Mouse (Mus musculus): Measurements from ENCODE around the gene Rragd. TPM values are rescaled to one million over a fixed set of nuclear protein-coding genes. Genes with fewer than 3 reads are reported as not detected.
A peak's percentile ranks its signal among the peaks of the same experiment; 100 is the strongest.
"Not testable (repeated sequence)": the region's sequence is repeated elsewhere in the genome, so short reads cannot be mapped to it uniquely, and the experiment has no call there.

The Rragd gene
- total RNA-seq, 2 experiments from 2014 or later = 9.0 to 10.7 TPM

DNA sequence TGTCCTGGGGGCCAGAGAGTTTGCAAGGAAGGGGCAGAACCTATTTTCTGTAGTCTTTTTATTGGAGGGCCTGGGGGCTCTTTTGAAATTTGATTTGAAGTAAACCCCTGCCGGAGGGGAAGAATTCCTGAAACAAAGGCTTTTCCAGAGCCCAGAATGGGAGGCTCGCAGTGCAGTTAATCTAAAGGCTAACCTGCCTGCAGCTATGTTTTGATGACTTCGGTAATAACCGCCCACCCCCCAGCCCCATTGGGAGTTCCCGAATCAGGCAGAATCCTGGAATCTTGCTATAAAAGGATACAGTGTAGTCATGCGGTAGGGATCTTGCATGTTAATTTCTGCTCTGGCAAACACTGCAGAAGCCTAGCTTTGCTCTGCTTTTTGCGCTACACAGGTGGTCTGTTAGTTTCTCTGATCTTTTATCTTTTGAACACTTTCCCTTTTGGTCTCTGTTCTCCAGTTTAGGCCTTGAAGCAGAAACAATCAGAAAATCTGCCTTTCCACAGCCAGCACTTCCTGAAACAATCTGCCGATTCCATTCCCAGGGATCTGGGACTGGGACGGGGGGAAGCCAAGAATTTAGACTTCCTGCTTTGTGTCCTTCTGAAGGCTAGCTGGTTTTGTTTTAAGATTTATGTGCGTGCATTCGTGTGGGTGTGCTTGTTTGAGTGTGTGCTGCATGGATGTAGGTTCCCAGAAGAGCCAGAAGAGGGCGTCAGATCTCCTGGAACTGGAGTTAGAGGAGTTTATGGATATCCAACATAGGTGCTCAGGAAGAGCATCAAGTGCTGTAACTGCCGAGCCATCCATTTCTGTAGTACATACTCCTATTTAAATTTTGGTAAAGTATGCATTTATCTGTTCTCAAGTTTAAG lies 2.2 kb downstream of the Rragd start:
- no peak for DNase-seq (ENCODE audit: low spot score in 2 of 2)

DNA sequence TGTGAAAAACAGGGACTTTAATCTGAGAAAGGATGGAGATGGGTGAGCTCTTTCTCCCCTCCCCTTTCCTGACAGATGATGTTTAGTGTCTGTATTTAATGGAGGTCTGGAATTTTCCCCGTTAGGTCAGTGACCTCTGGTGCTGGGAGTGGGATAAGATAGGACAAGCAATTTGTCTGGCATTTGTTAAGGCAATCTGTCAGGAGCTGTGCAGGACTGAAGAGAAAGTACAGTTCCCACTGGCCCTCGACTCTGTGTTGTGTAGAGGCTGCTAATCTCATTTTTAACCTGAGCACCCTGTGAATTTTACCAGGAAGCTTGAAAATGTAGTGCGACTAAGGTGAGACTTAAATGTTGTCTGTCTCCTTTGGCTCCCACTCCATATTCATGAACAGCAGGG lies 2.8 kb downstream of the Rragd start:
- DNase-seq (ENCODE audit: low spot score in 2 of 2) = no peak

DNA sequence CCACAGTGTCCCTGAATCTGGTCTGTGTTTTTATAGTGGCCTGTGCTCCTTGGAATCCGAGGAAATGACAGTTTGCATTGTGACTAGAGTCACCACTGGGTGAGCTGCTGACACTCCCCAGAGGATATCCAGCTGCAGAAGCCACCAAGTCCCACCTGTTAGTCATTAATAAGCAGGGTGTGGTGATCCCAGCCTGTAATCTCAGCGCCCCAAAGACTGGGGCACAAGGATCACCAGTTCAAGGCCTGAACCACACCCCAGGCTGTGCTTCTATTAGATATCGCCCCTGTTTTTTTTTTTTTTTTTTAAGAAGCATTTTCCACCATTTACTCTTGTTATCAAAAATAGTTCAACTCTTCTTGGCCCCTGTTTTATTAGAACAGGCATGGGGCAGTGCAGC lies 4.2 kb downstream of the Rragd start:
- no peak for DNase-seq (ENCODE audit: low spot score in 2 of 2)

DNA sequence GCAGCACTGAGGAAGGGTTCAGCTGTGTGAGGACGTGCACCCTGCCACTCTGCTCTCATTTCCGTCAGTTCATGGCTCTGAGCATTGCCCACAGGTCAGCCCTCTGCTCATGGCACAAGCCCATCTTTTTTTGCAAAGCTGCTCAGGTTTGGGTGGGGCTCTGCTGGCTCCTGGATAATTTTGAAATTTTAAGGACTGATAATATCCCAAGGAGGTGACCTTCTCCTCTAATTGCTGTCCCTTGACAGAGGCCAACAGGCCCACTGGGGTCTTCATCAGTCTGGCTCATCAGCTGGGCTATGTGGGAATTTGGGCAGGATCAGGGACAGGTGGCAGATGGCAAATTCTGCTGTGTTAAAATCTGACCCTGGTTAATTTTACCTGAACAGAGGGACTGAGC lies 6.5 kb downstream of the Rragd start:
- no peak for DNase-seq (ENCODE audit: low spot score in 2 of 2)

DNA sequence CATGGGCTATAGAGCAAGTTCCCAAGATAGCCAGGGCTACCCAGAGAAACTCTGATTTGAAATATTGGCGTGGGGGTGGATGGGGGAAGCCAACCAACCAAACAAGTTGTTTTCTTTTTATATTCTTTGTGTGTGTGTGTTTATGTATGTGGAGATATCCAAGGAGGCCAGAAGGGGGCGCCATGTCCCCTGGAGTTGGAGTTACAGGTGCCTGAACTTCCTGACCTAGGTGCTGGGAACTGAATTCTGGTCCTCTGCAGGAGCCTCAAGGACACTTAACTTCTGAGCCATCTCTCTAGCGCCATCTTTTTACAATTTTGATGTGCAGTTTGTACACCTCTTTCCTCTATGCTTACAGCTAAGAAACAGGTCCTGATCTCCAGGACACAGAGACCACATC lies 11.3 kb downstream of the Rragd start:
- no peak for DNase-seq (ENCODE audit: low spot score in 2 of 2)

DNA sequence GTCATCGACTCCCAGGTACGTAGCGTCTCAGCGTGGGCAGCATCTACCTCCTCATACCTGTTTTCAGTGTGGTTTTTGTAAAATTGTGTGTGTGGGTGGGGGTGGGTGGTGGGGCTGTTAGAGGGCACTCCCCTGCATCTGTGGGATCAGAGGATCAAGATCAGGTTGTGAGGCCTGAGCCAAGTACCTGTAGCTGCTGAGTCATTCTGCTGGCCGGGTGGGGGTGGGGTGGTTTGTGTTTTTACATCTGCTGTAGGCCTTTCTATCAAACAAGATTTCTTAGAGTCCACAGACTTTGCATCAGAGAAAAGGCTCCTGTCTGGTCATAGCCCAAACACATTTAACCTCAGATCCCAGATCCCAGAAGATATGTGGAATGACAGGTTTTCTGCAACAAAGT lies 13.2 kb downstream of the Rragd start:
- DNase-seq (ENCODE audit: low spot score in 2 of 2) = no peak

DNA sequence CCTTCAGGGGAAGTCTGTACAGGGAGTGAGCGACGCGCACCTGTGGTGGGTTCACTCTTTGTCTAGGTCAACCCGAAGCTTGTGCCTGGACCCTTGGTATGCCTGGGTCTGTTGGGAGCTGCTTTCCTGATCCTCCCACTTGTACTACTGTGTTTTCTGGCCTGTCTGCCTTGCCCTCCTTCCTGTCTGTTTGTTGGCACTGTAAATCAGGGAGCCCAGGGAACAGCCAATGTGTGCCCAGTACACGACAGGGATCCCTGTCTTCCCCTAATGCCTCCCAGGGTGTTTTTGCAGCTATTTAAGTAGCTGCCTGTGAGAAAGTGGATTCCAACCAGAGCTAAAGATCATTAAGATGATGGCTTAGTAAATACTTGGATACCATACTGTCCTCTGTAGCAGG lies 14.7 kb downstream of the Rragd start:
- DNase-seq (ENCODE audit: low spot score in 2 of 2) = no peak

DNA sequence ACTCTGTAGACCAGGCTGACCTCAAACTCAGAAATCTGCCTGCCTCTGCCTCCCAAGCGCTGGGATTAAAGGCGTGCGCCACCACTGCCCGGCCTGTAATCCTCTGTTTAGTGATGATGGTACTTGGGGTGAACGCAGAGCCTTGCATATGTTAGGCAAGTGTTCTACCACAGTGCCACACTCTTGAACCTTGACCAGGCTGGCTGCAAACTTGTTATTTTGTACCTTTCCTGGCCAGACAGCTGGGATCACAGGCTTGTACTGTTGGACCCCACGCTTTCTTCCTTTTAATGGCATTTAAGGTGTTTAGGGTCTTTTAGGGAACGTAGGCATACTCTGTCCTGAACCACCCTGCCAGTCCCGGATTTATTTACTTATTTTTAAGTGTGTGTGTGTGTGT lies 16.2 kb downstream of the Rragd start:
- no peak for DNase-seq (ENCODE audit: low spot score in 2 of 2)

DNA sequence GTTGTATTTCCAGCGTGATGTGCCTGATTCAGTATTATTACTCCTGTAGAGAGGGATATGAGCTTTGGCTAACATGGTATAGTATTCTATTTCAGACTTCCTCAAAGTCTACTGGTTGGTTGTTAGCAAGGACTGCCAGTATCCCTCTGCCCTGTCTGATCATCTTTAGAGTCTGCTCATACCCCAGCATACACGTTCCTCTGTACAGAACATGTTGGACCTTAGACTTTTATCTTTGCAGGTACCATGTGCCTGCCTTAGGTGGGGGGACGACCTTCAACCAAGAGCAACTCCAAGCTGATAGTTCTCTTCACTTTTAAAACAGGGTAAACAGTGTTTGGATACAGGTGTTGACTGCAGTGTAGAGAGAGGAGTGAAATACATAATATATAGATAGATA lies 19.2 kb downstream of the Rragd start:
- DNase-seq (ENCODE audit: low spot score in 2 of 2) = no peak

DNA sequence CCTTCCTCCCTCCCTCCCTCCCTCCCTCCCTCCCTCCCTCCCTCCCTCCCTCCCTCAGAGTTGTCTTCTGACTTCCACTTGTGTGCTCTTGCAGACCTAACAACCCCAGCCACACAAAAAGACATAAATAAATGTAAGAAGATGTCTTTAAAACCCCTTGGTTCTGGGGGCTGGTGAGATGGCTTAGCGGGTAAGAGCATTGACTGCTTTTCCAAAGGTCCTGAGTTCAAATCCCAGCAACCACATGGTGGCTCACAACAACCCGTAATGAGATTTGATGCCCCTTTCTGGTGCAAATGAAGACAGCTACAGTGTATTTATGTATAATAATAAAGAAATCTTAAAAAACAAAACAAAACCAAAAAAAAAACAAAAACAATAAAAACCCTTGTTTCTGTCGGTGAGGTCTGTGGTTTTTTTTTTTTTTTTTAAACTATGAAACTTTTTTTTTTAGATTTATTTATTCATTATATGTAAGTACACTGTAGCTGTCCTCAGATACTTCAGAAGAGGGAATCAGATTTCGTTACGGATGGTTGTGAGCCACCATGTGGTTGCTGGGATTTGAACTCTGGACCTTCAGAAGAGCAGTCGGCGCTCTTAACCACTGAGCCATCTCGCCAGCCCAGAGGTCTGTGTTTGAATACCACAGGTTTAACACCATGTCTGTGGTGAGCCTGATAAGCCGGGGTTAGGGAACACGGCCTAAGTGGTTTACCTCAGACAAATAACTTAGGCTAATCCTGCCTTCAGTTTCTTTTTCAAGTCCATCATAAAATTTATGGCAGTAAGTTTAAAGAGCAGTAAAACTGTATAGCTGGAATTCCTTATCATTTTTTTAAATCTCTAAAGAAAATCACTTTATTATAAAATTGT lies 23.0 kb downstream of the Rragd start:
- DNase-seq (ENCODE audit: low spot score in 2 of 2) = not testable (repeated sequence)

DNA sequence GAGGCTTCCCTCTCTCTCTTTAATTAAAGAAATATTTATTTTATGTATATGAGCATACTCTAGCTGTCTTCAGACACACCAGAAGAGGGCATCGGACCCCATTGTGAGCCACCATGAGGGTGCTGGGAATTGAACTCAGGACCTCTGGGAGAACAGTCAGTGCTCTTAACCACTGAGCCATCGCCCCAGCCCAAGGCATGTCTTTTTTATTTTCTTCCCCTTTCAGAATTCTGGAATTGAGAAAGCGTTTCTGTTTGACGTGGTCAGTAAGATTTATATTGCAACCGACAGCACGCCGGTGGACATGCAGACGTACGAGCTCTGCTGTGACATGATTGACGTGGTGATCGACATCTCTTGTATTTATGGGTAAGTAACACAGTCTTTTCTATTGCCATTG lies 24.0 kb downstream of the Rragd start:
- no peak for DNase-seq (ENCODE audit: low spot score in 2 of 2)

DNA sequence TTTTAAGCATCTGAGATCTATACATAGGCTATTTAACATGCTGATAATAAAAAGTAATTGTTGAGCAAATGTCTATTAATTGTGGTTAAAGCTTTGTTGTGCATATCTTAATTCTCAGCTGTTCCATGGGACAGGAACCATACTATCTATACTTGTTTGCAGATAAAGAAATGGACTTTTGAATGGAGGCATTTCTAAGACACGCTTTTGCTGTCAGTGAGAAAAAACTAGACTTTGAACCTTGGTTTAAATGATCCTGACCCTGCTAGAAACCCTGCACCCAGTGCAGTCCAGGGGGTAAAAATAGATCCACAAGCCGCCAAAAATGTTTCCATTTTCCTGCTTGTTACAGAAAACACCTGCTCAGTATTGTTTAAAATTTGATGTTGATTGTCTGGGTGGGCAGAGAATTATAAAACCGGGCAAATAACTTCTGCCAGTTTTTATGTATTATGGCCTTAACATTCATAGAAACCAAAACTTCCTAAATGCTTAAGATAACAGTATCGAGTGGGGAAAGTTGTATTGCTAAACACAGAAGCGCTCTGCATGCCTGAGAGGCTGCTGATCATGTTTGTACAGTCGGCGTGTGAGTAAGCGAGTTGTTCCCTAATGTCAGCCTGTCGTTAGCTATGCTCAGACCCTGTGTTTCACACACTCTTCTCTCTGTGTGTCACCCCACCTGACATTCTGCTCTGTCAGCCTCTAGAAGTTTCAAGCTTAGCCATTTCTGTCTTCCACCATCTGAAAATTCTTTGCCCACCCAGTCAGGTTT lies 24.8 kb downstream of the Rragd start:
- DNase-seq (ENCODE audit: low spot score in 2 of 2) = no peak

DNA sequence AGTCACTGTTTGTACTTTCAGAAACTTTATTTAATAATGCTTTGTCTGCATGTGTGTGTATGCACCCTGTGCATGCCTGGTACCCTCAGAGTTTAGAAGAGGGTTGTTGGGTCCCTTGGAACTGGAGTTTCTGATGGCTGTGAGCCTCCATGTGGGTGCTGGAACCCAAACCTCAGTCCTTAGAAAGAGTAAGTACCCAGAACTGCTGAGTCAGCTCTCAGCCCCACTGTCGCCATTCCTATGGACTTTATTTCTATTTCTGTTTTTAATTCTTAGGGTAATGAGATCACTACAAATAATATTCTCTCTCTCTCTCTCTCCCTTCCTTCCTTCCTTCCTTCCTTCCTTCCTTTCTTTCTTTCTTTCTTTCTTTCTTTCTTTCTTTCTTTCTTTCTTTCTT lies 27.2 kb downstream of the Rragd start:
- no peak for DNase-seq (ENCODE audit: low spot score in 2 of 2)

DNA sequence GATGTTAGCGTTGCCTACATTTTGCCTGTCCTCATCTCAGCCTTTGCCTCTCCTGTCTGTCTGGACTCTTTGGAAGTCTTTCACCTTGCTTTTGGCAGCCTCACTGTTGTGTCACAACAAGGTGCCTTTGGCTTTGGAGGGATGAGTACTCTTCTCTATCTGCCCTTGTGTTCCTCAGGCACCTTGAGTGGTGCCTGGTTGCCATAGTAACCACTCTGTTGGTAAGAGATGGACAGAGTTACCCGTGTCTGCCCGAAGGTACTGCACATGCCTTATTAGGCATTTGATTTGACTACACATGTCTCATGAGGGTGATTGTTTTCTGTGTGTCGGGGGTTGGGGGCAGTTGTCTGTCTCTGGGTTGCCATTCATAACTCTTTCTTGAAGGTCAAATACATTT lies 29.6 kb downstream of the Rragd start:
- DNase-seq (ENCODE audit: low spot score in 2 of 2) = no peak

DNA sequence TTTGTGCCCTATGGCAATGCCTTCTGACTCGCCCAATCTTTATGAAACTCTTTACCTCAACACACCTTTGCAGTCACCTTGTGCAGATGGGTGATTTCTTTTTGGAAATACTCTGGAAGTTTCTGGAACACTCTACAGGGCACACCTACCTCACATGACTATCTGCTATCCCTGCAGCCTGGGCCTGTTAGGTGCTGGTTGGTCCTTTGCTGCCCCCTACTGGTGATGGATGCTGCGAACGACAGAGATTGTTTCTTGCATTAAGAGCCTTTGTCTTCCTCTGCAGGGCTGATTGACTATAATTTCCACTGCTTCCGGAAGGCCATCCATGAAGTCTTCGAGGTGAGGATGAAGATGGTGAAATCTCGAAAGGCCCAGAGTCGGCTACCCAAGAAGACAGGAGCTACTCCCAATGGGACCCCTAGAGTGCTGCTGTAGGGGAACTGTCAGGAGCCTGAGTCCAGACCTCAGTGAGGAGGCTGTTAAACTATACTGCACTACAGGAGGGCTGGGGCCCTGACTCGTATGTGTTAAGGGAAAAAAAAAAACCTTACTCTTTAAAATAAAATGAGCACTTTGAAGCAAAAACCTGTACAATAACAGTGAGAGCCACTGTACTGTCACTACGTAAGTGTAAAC lies 35.6 kb downstream of the Rragd start:
- DNase-seq (ENCODE audit: low spot score in 2 of 2) = peak; percentile 56 to 78

DNA sequence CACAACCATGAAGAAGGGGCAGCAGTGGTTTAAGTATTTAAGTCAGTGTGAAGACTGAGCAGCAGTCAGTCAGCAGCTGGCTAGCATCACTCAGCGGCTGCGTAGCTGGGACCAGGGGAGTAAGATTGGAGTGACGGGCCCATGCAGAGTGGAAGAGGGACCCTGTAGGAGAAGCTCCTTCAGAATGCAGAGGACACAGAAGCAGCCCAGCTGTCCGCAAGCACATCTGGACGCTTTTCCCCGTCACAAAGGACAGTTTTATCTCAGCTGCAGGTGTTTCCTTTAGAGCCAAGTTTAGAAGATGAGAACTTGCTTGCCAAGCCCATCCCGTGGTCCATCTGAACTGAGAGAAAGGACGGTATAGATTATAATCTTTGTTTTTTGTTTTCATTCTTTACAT lies 41.6 kb downstream of the Rragd start:
- no peak for DNase-seq (ENCODE audit: low spot score in 2 of 2)

DNA sequence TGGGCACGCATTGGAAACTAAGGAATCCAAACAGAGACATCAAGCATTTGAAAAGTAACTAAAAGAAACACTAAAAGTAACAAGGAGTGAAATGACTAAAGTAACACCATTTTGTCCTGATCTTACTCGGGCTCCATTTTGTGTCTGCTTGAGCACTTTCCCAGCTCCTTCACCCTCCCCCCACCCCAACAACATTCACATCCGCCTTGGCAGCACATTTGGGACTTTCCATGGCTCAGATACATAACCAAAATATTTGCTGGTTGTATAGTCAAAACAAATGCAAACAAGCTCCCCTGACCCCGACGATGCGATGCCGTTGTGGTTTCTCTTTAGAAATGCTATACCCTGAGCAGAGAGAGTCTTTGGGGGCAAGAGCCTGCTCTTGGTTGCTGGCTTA lies 46.3 kb downstream of the Rragd start:
- DNase-seq (ENCODE audit: low spot score in 2 of 2) = no peak

DNA sequence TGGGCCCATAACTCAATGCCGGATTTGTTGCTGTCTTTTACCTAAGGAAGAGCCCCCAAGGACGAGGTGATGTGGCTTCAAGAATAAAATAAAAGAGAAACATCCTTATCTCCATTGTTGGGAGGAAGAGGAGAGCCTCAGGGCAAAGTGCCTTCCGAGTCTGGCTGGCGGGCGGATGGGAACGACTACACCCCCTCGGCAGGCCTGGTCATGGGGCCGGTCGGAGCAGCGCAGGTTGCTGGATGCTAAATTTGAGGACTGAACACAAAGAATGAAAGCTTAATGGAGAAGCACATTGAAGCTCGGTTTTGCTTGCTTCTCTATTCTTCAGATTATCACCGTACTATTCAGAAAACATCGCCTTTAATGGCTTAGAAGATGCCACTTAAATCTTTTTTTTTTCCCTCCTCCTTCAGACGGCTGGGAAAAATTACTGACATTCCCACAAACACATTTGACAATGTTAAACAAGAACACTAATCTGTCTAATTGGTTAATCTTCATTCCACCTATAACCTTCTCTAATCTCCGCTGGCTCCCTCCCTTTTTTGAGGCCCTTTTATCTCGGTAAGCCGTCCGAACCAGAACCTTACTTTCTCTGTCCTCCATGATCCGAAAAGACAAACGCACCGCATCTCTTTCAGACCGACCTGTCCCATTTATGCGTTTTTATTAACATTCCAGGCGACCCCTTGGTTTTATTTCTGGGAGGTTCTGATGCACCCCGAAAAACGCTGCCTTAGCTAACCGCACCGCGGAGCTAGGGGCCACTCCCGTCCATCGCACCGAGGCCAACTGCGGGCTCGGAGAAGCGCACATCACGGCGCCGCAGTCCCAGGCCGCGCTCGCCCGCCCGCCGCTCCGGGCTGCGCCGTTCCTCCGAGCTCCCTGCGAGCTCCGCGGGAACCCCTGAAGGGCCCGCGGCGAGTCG lies 47.7 kb downstream of the Rragd start:
- DNase-seq (ENCODE audit: low spot score in 2 of 2) = peak in 1 of 2 experiments; percentile 18

DNA sequence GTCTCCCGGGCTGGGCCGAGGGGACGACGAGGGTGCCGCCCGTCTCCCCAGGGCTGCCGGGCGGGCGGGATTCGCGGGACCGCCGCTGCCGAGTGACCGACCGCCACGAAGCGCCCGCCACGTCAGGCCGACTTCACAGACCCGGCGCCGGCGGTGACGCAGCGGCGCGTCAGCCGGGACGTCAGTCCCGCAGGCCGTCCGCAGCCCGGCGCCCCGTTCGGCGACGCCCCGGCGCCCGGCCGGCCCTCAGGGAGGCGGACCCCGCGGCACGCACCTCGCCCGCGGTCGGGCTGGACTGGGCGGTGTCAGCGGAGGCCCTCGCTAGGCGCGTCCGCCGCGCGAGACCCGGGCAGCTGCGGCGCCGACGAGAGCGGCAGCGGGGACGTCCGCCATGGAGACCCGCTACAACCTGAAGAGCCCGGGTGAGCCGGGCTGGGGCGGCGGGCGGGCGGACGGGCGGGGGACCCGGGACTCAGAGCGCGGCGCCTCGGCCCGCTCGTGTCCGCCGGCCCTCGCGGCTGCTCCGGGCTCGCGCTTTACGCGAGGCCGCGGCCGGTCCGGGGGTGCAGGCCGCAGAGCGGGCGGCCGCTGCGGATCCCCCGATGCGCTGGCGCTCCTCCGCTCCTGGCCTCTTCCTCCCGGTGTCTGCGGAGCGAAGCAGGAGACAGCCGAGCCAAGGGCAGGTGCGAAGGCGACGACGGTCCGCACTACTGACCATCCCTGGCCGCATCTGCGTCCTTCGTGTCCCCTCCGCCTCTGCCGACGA lies 48.5 kb downstream of the Rragd start, which contains the start of gene Ube2j1:
Ube2j1 (plus strand) TSS at position 222 of the 766 bp plus-strand sequence.
- peak; percentile 76 to 81 for DNase-seq (ENCODE audit: low spot score in 2 of 2)
